Mouse (Mus musculus): ENCODE results near the gene Zfp2.

The Zfp2 gene

GRCm38 (mm10) chr11:50915671-50916320 lies at the start of gene Zfp2:
Zfp2 (minus strand) TSS chr11:50916165.
- DNase-seq, result peak; percentile 92

- no peak for DNase-seq
Measured at GRCm38 (mm10) chr11:50964886-50965285, 48.9 kb upstream of the Zfp2 start.

GRCm38 (mm10) chr11:50953665-50954064 lies 37.7 kb upstream of the Zfp2 start, which contains the start of gene Prop1:
Prop1 (minus strand) TSS chr11:50953765.
- no peak for DNase-seq

GRCm38 (mm10) chr11:50952290-50952689 lies 36.3 kb upstream of the Zfp2 start:
- no peak for DNase-seq

DNA sequence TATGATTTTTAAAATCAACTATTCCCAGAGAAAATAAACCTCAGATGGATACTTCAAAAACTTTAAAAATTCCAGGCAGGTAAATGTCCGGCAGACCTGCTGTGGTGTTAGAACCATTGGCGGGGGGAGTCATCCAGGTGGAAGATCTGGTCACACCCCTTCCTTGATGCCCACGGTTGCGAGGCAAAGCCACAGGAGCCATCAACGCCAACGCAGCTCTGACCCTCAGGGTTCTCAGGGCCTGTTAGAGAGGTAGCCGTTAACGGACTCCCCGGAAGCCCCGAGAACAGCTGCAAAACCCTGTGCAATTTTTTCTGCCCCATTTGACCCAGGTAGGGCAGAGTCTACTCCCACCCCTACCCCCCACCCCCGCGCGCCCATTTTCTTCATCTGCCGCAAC lies 27.5 kb upstream of the Zfp2 start, which contains the start of gene 4933414I15Rik:
Gene 4933414I15Rik, minus strand, starts transcription at position 260 of the 400 bp plus-strand sequence.
- no peak for DNase-seq

GRCm38 (mm10) chr11:50942386-50942785 lies 26.4 kb upstream of the Zfp2 start:
- DNase-seq, result no peak

GRCm38 (mm10) chr11:50939621-50940366 lies 23.8 kb upstream of the Zfp2 start:
- DNase-seq, result no peak

DNA sequence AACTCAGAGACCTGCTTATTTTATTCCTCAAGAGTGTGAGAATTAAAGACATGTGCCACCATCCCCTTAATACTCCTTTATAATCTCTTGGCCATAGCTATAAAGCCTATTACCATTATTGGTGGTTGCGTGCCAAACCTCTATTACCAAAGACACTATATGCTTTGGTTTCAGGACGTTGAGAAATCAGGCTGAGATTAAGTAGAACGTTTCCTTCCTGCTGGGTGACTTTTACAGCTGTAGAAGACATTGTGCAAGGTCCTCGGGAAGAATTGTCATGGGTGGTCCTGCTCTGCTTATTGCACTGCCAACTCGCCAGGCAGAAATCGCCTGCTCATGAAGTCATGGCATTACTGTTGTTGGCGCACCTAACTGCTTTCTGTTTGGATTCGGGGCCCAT lies 22.5 kb upstream of the Zfp2 start:
- DNase-seq, result no peak

GRCm38 (mm10) chr11:50932040-50932439 lies 16.1 kb upstream of the Zfp2 start:
- no peak for DNase-seq

DNA sequence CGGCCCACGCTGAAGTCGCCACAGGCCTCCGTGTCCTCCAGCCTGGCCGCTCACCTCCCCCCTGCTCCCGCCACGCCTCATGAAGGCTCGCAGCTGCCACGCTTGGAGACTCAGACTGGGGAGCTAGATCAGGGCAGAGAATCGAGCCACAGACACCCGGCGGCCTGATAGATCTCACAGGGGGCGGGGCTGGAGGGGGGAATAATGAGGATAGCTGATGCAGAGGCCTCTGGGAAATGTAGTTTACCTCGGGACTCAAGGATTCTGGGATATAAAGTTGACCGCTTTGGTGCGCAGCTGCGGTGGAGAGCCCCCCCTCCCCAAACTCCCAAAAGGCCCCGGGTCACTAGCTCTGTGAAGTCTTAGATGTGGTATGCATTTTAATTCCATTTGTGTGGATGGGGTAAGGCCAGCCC lies 15.5 kb upstream of the Zfp2 start, which contains the start of gene Zfp354b:
Gene Zfp354b, minus strand, starts transcription at position 183 of the 416 bp plus-strand sequence.
- peak; percentile 80 for DNase-seq

- peak; percentile 39 for DNase-seq
Measured at GRCm38 (mm10) chr11:50931021-50931420, 15.1 kb upstream of the Zfp2 start.

DNA sequence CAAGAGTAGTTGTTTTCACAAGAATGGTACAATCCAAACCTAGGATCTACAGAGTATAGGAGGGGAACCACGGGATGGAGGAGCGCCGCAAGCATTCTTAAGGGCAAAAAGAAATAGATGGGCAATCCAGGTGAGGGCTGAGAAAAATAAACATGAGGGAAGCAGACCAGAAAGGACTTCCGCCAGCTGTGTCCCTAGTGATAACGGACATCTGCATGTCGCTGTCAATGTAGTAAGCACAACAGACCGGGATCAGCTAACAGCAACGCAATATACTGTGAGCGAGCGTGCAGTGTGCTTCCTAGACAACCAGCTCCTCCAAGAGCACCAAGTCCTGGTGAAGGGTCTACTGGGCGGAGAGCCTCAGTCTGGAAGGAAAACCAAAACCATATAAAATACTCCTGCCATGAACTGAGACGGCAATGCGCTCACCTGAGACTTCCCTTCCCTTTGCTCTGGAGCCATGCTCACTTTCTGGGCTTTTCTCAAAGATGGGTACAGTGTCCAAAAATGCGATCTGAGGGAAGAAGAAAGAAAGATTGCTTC lies 14.6 kb upstream of the Zfp2 start:
- no peak for DNase-seq

DNA sequence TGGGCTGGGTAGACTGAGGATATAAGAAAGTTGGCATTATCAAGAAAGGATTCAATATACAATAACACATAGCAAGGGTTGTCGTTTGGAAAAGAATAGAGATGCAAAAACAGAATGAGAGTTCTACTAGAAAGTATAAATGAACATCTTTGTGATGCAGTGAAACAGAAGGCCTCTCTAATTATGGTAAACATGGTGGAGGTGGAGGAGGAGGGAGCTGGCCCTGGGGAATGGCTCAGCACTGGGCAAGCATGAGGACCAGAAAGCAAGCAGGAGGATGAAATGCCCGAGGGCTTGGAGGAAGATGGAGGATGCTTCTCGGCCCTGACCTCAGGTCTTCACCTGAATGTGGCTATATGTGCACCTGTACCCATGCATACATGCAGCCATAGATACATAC lies 1.5 kb downstream of the Zfp2 start:
- DNase-seq, result no peak

GRCm38 (mm10) chr11:50913301-50913700 lies 2.7 kb downstream of the Zfp2 start:
- DNase-seq, result no peak

GRCm38 (mm10) chr11:50908136-50908535 lies 7.8 kb downstream of the Zfp2 start:
- DNase-seq, result no peak

DNA sequence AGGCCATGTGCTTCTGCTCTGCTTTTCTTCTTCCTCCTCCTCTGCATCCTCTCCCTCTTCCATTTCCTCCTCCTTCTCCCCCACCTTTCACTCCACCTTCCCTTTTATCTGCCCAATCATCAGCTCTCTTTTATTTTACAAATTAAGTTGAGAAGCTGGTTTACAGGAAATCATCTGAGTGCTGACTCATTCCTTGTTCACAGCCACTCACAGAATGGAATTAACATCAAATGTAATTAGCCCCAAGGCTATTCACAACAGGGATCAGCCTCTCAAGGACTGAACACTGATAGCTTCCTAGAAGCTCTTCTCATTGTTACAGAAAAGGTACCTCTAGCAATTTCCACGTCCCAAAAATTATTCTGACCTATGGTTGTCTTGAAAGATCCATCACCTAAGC lies 18.6 kb downstream of the Zfp2 start:
- DNase-seq, result no peak

GRCm38 (mm10) chr11:50892441-50892840 lies 23.5 kb downstream of the Zfp2 start:
- no peak for DNase-seq

- DNase-seq, result peak; percentile 94
Measured at GRCm38 (mm10) chr11:50887390-50888128, 28.4 kb downstream of the Zfp2 start, which contains the start of gene Zfp454. Zfp454 (minus strand) TSS chr11:50887651.

- DNase-seq, result no peak
Measured at GRCm38 (mm10) chr11:50886933-50887293, 29.1 kb downstream of the Zfp2 start.

GRCm38 (mm10) chr11:50886231-50886932 lies 29.6 kb downstream of the Zfp2 start:
- DNase-seq, result no peak

DNA sequence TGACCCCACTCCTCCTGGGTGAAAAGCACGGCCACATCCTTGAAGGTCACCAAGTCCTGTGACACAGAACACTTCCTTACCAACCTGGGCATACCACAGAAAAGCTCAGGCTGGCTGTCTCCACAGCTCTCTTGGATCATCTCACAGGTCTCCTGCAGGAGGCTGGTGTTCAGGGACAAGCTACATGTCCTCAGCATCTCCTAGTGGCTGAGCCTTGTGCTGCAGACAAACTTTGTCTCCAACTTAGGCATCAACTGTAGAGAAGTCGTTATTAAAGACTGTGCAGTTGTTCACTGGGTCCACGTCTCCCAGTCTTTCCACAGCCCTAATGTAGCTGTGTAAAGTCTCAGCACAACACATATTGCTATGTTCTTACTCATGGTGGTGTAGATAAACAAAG lies 32.2 kb downstream of the Zfp2 start:
- DNase-seq, result no peak

GRCm38 (mm10) chr11:50878641-50879040 lies 37.3 kb downstream of the Zfp2 start:
- no peak for DNase-seq

All from right cerebral cortex, postnatal 25 days (tissue).